Mouse (Mus musculus): ENCODE measurements around the gene P2rx6.
"Not testable (repeated sequence)": the region's sequence is repeated elsewhere in the genome, so short reads cannot be mapped to it uniquely, and the experiment has no call there.

Gene P2rx6

GRCm38 (mm10) chr16:17561751-17562208, at the start of gene P2rx6:
Gene P2rx6 (plus strand): TSS chr16:17561885.
- peak; percentile 61 for DNase-seq (ENCODE audit: low spot score)

GRCm38 (mm10) chr16:17518910-17519309, 42.8 kb upstream of the P2rx6 start:
- DNase-seq (ENCODE audit: low spot score), result no peak

- no peak for DNase-seq (ENCODE audit: low spot score)
Measured at GRCm38 (mm10) chr16:17524156-17524555, 37.5 kb upstream of the P2rx6 start.

- DNase-seq (ENCODE audit: low spot score), result no peak
Measured at GRCm38 (mm10) chr16:17525524-17525923, 36.2 kb upstream of the P2rx6 start.

- no peak for DNase-seq (ENCODE audit: low spot score)
Measured at GRCm38 (mm10) chr16:17526223-17526622, 35.5 kb upstream of the P2rx6 start.

- no peak for DNase-seq (ENCODE audit: low spot score)
Measured at GRCm38 (mm10) chr16:17527606-17528005, 34.1 kb upstream of the P2rx6 start.

- no peak for DNase-seq (ENCODE audit: low spot score)
Measured at GRCm38 (mm10) chr16:17528276-17528675, 33.4 kb upstream of the P2rx6 start.

GRCm38 (mm10) chr16:17529981-17530586, 31.6 kb upstream of the P2rx6 start:
- DNase-seq (ENCODE audit: low spot score), result peak; percentile 48

- DNase-seq (ENCODE audit: low spot score), result peak; percentile 99
Measured at GRCm38 (mm10) chr16:17530640-17531288, 30.9 kb upstream of the P2rx6 start, which contains the start of gene Thap7. Gene Thap7 (minus strand): TSS chr16:17531136.

- DNase-seq (ENCODE audit: low spot score), result peak; percentile 45
Measured at GRCm38 (mm10) chr16:17532271-17532670, 29.4 kb upstream of the P2rx6 start.

GRCm38 (mm10) chr16:17532676-17533329, 28.9 kb upstream of the P2rx6 start:
- DNase-seq (ENCODE audit: low spot score), result no peak

- DNase-seq (ENCODE audit: low spot score), result no peak
Measured at GRCm38 (mm10) chr16:17536584-17536983, 25.1 kb upstream of the P2rx6 start.

GRCm38 (mm10) chr16:17542632-17543031, 19.1 kb upstream of the P2rx6 start:
- DNase-seq (ENCODE audit: low spot score), result peak; percentile 19

- DNase-seq (ENCODE audit: low spot score), result no peak
Measured at GRCm38 (mm10) chr16:17552837-17553236, 8.8 kb upstream of the P2rx6 start.

- no peak for DNase-seq (ENCODE audit: low spot score)
Measured at GRCm38 (mm10) chr16:17553910-17554685, 7.6 kb upstream of the P2rx6 start.

GRCm38 (mm10) chr16:17554702-17555101, 7.0 kb upstream of the P2rx6 start:
- not testable (repeated sequence) for DNase-seq (ENCODE audit: low spot score)

- DNase-seq (ENCODE audit: low spot score), result no peak
Measured at GRCm38 (mm10) chr16:17556180-17556579, 5.5 kb upstream of the P2rx6 start.

GRCm38 (mm10) chr16:17556907-17557306, 4.8 kb upstream of the P2rx6 start:
- DNase-seq (ENCODE audit: low spot score), result no peak

- peak; percentile 76 for DNase-seq (ENCODE audit: low spot score)
Measured at GRCm38 (mm10) chr16:17557947-17558480, 3.7 kb upstream of the P2rx6 start.

- no peak for DNase-seq (ENCODE audit: low spot score)
Measured at GRCm38 (mm10) chr16:17558811-17559210, 2.9 kb upstream of the P2rx6 start.

- DNase-seq (ENCODE audit: low spot score), result no peak
Measured at GRCm38 (mm10) chr16:17559396-17560027, 2.2 kb upstream of the P2rx6 start.
